Mouse (Mus musculus) thymus, adult 2 months (tissue): ENCODE measurements around the gene Sipa1.

Experiments
- CTCF ChIP-seq: fragments of 200-500 bp; IDR thresholded peaks from 2 replicates; pipeline ENCODE4 v1.5.1; 2012; ENCODE audit warnings: mild to moderate bottlenecking, control low read depth, low read length, moderate library complexity, borderline replicate concordance; ENCODE audit not compliant: control insufficient read depth, poor library complexity, insufficient read depth; ENCODE audit errors: extremely low read depth
- POLR2A ChIP-seq: fragments of 200-500 bp; IDR thresholded peaks from 2 replicates; pipeline ENCODE4 v1.6.1; 2012; ENCODE audit warnings: mild to moderate bottlenecking, low read length, control low read depth, moderate library complexity; ENCODE audit not compliant: control insufficient read depth, poor library complexity, insufficient read depth; ENCODE audit errors: extremely low read depth

- TF ChIP-seq POLR2A (peak; percentile 52; the same call in 1 of the 2 replicates), CTCF (0 out of 2 replicates have a peak, but pooled peaks have one; percentile 21)
Observed at GRCm38 (mm10) chr19:5601752-5602541, 61.6 kb downstream of the Sipa1 start, which contains the start of gene Rnaseh2c.
